Mouse (Mus musculus) MEL (cell line): ENCODE measurements around the gene Ada.

Source experiments
- CHD2 ChIP-seq: IDR thresholded peaks from 2 replicates; pipeline ENCODE4 v1.6.1; 2011; ENCODE audit warnings: low read length, improper control_type of control experiment
- GABPA ChIP-seq: IDR thresholded peaks from 2 replicates; pipeline ENCODE4 v1.6.1; 2012; ENCODE audit warnings: low read depth, mild to moderate bottlenecking, inconsistent platforms, low read length, improper control_type of control experiment, moderate library complexity
- MEF2A ChIP-seq: IDR thresholded peaks from 2 replicates; pipeline ENCODE4 v1.6.1; 2014; ENCODE audit warnings: low read depth, mild to moderate bottlenecking, inconsistent platforms, low read length, improper control_type of control experiment; ENCODE audit not compliant: poor library complexity, insufficient replicate concordance, severe bottlenecking; ENCODE audit errors: extremely low read depth
- POLR2A ChIP-seq, 2 experiments: IDR thresholded peaks; 2 replicates each; pipeline ENCODE4 v1.6.1; 2011 to 2012; ENCODE audit warnings: low read length in 2 of 2, mild to moderate bottlenecking in 2 of 2, control low read depth in 1 of 2, improper control_type of control experiment in 1 of 2, low read depth in 1 of 2, moderate library complexity in 1 of 2; ENCODE audit not compliant: control insufficient read depth in 1 of 2, insufficient read depth in 1 of 2, poor library complexity in 1 of 2

DNA sequence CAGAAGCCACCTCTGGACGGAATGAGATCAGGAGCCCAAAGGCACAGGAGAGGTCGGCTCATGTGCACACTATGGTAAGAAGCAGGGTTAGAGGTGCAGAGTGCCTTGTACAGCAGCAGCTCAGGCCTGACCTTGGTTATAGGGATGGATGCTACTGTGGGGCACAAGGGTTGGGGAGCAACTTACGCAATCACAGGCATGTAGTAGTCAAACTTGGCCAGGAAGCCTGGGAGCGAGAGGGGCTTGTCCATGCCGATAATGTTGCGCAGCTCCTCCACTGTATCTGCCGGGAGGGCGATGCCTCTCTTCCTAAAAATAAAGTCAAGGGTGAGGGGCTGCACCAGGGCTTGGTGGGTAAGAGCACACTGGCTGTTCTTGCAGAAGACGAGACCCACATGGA, 14.9 kb downstream of the Ada start:
- TF ChIP-seq POLR2A (IDR thresholded peaks at IDR 0.05; ENCODE audit: control insufficient read depth in 1 of 2, insufficient read depth in 1 of 2, low read depth in 1 of 2, low read length in 2 of 2, poor library complexity in 1 of 2): no peak
- no peak for TF ChIP-seq CHD2
- no peak for TF ChIP-seq MEF2A
- TF ChIP-seq GABPA: no peak
